Mouse (Mus musculus) heart, embryonic 16.5 days (tissue): ENCODE data around the gene Eef1akmt4. TPM values are rescaled to one million over a fixed set of nuclear protein-coding genes. Genes with fewer than 3 reads are reported as not detected.

Experiments used
- ATAC-seq: fragments of 200-750 bp; cut with Nextera tagmentation; replicated peaks from 2 replicates; pipeline ENCODE4 v1.8.0; 2017; ENCODE audit warnings: moderate number of reproducible peaks; ENCODE audit not compliant: insufficient read depth, low FRiP score; ENCODE audit errors: extremely low read depth
- H3K27ac ChIP-seq: fragments of 300-500 bp; sonication (generic); 2 replicates; pipeline ENCODE4 v1.5.1; 2014; ENCODE audit warnings: mild to moderate bottlenecking, low read length, control low read depth, moderate library complexity
- H3K27me3 ChIP-seq: fragments of 300-500 bp; sonication (generic); 2 replicates; pipeline ENCODE4 v1.6.1; 2014; ENCODE audit warnings: low read length, mixed read lengths; ENCODE audit not compliant: control insufficient read depth, insufficient read depth
- H3K36me3 ChIP-seq: fragments of 300-500 bp; sonication (generic); 2 replicates; pipeline ENCODE4 v1.6.1; 2014; ENCODE audit not compliant: control insufficient read depth, insufficient read depth
- H3K4me1 ChIP-seq: fragments of 300-500 bp; sonication (generic); 2 replicates; pipeline ENCODE4 v1.6.1; 2014; ENCODE audit warnings: low read length, mixed read lengths; ENCODE audit not compliant: control insufficient read depth, insufficient read depth
- H3K4me2 ChIP-seq: fragments of 300-500 bp; sonication (generic); 2 replicates; pipeline ENCODE4 v1.6.1; 2014; ENCODE audit warnings: low read depth, mild to moderate bottlenecking, control low read depth, low read length
- H3K4me3 ChIP-seq: fragments of 300-500 bp; sonication (generic); 2 replicates; pipeline ENCODE4 v1.5.1; 2014; ENCODE audit warnings: mild to moderate bottlenecking, control low read depth, low read length
- H3K9ac ChIP-seq: fragments of 300-500 bp; sonication (generic); 2 replicates; pipeline ENCODE4 v1.6.1; 2014; ENCODE audit warnings: low read length, control low read depth
- H3K9me3 ChIP-seq: fragments of 300-500 bp; sonication (generic); replicated peaks from 2 replicates; pipeline ENCODE4 v1.6.1; 2016; ENCODE audit warnings: low read length; ENCODE audit not compliant: control insufficient read depth
- WGBS: fragments of 180-500 bp; shearing (Covaris S2); extraction: QIAGEN DNeasy Blood & Tissue Kit; methylation state at CpG from one replicate; pipeline ENCODE4 v1.1.7; 2014; 5-methylcytosine and 5-hydroxymethylcytosine counted together
- polyA plus RNA-seq: library from polyadenylated mRNA; unstranded; fragments of >200 nt; fragmentation: Nextera tagmentation; extraction: Ambion mirVana; gene quantifications from 2 replicates; pipeline ENCODE4 v1.2.1, GENCODE M21; 2015

The Eef1akmt4 gene
- polyA plus RNA-seq, 1 experiment from 2014 or later: 19.9 TPM

DNA sequence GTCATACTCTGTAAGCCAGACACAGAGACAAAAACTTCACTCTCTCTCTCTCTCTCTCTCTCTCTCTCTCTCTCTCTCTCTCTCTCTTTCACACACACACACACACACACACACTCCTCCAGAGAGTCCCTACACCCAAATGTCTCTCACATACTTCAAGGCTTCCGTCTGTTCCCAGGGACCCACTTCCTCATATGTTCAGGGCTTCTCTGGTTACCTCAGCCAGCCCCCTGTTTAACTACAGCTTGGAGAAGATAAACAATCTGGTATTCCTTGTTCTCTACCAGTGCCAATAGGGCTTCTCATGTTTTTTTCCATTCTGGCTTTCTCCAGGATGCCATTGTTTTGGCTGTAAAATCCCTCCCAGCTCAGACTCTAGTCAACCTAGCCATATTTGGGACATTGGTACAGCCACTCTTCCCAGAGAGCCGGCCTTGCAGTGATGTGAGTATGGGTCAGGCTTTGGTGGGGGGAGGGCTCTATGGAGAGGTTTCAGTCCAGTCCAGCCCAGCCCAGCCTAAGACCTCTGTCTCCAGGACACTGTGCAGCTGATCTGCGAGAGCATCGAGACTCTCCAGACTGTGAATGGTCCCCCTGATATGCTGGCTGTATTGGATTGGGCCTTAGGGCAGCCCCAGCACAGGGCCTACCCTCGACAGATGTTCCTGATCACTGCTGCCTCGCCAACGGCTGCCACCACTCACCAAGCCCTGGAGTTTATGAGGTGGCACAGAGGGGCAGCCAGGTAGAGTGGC is 14.5 kb upstream of the Eef1akmt4 start:
- Histone ChIP-seq H3K36me3 (no peaks in the 10 kb centered on the region), H3K27ac (no peak overlapping the region), H3K27me3 (peaks cover 24% of the 10 kb centered on the region), H3K9me3 (no peaks in the 10 kb centered on the region), H3K9ac (no peak overlapping the region), H3K4me3 (no peak overlapping the region), H3K4me2 (no peak overlapping the region), H3K4me1 (no peaks in the 10 kb centered on the region)
- ATAC-seq: no peak
- WGBS: 59% methylated on average over 7 of the region's 7 CpGs

DNA sequence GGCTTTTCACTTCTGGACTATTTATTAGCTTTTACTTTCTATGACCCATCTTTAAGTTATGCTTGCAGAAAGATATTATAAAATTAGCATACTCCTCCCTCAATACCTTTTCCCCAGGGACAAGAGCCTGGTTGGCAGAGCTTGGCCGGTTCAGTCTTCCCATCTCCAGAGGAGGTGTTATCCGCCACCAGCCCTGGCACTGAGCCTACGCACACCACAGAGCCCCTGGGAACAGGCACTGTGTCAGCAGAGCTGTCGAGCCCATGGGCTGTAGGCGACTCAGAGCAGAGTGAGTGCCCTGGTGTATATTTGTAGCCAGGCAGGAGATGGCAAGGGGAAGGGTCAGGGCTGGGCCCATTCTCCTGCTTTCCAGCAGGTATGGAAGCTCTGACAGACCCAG is 10.9 kb upstream of the Eef1akmt4 start:
- no peak overlapping the region for H3K27ac ChIP-seq
- no peak overlapping the region for H3K4me2 ChIP-seq
- no peaks in the 10 kb centered on the region for H3K9me3 ChIP-seq
- H3K27me3 ChIP-seq: no peaks in the 10 kb centered on the region
- H3K36me3 ChIP-seq: peaks cover 4% of the 10 kb centered on the region
- H3K9ac ChIP-seq: no peak overlapping the region
- H3K4me1 ChIP-seq: no peaks in the 10 kb centered on the region
- H3K4me3 ChIP-seq: no peak overlapping the region
- ATAC-seq: no peak
- 56% methylated on average over 5 of the region's 5 CpGs for WGBS

DNA sequence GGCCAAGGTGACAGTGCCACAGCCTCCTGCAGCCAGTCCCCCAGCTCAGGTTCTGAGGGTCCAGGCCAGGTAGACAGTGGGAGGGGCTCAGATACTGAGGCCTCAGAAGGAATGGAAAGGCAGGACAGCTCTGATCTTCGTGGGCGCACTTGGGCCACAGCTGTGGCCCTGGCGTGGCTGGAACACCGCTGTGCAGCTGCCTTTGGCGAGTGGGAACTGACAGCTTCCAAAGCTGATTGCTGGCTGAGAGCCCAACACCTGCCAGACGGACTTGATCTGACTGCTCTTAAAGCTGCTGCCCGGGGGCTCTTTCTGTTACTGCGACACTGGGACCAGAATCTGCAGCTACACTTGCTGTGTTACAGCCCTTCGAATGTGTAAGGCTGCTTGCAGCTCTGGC is 6.7 kb upstream of the Eef1akmt4 start:
- no peaks in the 10 kb centered on the region for H3K27me3 ChIP-seq
- H3K9ac ChIP-seq: no peak overlapping the region
- H3K4me1 ChIP-seq: peaks cover 2% of the 10 kb centered on the region
- no peak overlapping the region for H3K27ac ChIP-seq
- H3K36me3 ChIP-seq: peaks cover 14% of the 10 kb centered on the region
- H3K4me2 ChIP-seq: no peak overlapping the region
- no peak overlapping the region for H3K4me3 ChIP-seq
- ATAC-seq: no peak
- 57% methylated on average over 9 of the region's 9 CpGs for WGBS
- no peaks in the 10 kb centered on the region for H3K9me3 ChIP-seq

DNA sequence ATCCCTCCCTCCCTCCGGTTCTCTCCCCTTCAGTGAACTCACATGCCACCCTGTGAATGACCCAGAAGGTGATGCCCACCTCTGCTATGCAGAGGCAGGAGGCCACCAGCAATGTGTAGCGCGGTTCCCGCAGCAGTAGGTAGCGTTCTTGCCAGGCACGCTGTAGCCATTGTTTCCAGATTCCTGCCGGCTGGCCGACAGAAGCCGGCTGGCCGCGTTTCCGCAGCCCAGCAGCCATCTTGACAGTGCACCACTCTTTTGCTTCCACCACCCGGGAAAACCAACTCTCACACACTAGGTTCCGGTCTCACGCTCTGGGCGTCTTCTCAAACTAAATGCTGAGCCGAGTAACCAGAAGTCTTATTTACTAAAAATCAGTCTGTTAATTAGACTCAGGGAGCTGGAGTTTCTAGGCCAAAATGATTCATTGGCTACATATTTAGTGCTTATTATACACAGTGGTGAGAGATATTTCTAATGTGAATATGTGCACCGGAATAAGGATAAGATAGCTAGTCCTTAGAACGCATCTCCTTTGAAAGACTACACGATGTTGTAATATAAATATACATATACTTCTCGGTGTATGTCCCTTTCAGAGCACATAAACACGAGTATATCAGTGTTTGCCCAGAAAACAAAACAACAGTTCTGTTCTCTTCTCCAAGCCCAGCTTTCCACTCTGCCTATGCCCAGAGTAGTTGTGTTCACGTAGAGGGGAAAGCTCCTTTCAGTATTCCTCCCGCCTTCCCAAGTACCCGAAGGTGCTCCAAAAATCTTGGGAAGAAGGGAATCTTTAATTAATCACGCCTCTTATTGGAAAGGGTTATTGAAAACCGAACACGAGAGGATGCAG is 664 bp upstream of the Eef1akmt4 start:
- H3K9me3 ChIP-seq: no peaks in the 10 kb centered on the region
- H3K4me3 ChIP-seq: peak overlapping the region; percentile 96
- peak; percentile 32; the same call in 1 of the 2 replicates for ATAC-seq
- WGBS: under 1% methylated on average over 28 of the region's 28 CpGs
- H3K9ac ChIP-seq: peak overlapping the region; percentile 88
- peaks cover 14% of the 10 kb centered on the region for H3K4me1 ChIP-seq
- H3K27me3 ChIP-seq: no peaks in the 10 kb centered on the region
- peaks cover 10% of the 10 kb centered on the region; the same call in 1 of the 2 replicates for H3K36me3 ChIP-seq
- H3K27ac ChIP-seq: peak overlapping the region; percentile 85
- peak overlapping the region; percentile 100 for H3K4me2 ChIP-seq

- Histone ChIP-seq H3K36me3 (no peaks in the 10 kb centered on the region), H3K4me3 (peak overlapping the region; percentile 72), H3K27ac (no peak overlapping the region), H3K9me3 (no peaks in the 10 kb centered on the region), H3K4me2 (peak overlapping the region; percentile 98), H3K27me3 (peaks cover 36% of the 10 kb centered on the region), H3K4me1 (peaks cover 19% of the 10 kb centered on the region), H3K9ac (no peak overlapping the region)
- WGBS: 3% methylated on average over 73 of the region's 83 CpGs
- peak; percentile 62 for ATAC-seq
These were observed 8.4 kb downstream of the Eef1akmt4 start for GRCm38 (mm10) chr16:20619541-20620398.

- H3K4me1 ChIP-seq: peaks cover 19% of the 10 kb centered on the region
- no peaks in the 10 kb centered on the region for H3K9me3 ChIP-seq
- WGBS: 1% methylated on average over 9 of the region's 9 CpGs
- H3K36me3 ChIP-seq: no peaks in the 10 kb centered on the region
- H3K27me3 ChIP-seq: peaks cover 36% of the 10 kb centered on the region
- H3K4me3 ChIP-seq: peak overlapping the region; percentile 72
- no peak overlapping the region for H3K9ac ChIP-seq
- no peak overlapping the region for H3K27ac ChIP-seq
- H3K4me2 ChIP-seq: peak overlapping the region; percentile 98
- ATAC-seq: no peak
These were observed 9.0 kb downstream of the Eef1akmt4 start for GRCm38 (mm10) chr16:20620399-20620735.

DNA sequence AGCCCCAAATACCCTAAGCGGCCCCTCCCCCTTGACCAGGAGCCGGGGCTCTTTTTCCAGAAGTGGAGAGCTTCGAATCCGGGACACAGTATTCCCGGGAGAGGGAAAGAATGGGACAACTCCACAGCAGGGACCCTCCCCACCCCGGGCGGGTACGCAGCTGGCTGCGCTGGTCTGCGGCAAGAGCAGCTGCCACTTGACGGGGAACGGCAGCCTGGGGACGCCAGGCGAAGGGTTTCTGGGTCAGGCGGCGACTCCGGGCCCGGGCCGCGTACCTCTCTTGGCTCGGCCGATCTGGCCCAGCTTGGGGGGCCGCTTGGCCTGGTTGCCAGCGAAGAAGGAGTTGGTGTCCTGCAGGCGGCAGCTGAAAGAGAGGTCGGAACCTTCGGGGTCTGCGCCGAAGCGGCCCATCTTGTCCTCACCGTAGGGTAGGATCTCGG is 9.4 kb downstream of the Eef1akmt4 start:
- H3K27me3 ChIP-seq: peaks cover 36% of the 10 kb centered on the region

DNA sequence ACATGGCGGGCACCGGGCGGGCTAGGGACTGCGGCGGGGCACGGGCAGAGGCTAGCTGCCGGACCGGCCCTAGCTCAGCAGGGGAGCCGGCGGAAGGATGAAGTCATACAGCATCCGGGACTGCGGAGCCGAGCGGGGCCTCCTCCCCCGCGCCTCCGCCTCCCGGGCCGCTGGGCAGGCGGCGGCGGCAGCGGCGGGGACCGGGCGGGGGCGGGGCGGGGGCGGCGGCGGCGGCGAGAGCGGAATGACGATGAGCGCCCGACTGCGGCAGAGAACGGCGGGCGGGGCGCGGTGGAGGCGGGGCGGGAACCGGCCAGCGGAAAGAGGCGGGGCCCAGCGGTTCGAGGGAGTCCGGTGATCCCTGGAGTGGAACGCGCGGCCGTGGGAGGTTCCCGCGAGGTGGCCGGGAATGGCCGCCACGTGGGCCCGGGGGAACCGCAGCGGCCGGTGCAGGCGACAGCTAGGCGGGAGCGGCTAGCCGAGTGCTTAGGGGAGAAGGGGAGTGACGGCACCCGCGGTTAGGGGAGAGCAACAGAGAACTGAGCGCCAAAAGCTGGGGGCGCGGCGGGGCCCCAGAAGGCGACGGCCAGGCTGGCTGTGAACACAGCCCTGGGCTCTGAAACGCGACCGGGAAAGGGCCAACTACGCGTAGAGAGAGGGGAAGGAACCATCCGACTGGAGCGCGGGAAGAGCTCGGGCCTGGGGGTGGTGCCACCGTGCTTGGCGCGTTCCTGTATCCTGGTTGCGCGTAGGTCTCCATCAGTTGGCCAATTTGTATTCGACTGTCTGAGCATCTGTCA is 10.0 kb downstream of the Eef1akmt4 start, which contains the start of gene Camk2n2:
TSS of gene Camk2n2 (minus strand) at position 97 of the 800 bp plus-strand sequence.
- ATAC-seq: peak; percentile 54
- Histone ChIP-seq H3K9me3 (no peaks in the 10 kb centered on the region), H3K4me3 (peak within 1 kb of the TSS; percentile 72), H3K27me3 (peaks cover 36% of the 10 kb centered on the region), H3K9ac (peak within 1 kb of the TSS; percentile 55), H3K27ac (0 out of 2 replicates have a peak within 1 kb of the TSS, but pooled peaks have one; percentile 26), H3K36me3 (no peaks in the 10 kb centered on the region), H3K4me2 (peak within 1 kb of the TSS; percentile 98), H3K4me1 (peaks cover 19% of the 10 kb centered on the region)
- under 1% methylated on average over 67 of the region's 92 CpGs for WGBS

More for the DNA sequence above, 9.4 kb downstream of the Eef1akmt4 start:
- H3K4me1 ChIP-seq: peaks cover 19% of the 10 kb centered on the region
- no peak overlapping the region for H3K27ac ChIP-seq
- no peaks in the 10 kb centered on the region for H3K36me3 ChIP-seq
- H3K9ac ChIP-seq: peak overlapping the region; percentile 55
- H3K9me3 ChIP-seq: no peaks in the 10 kb centered on the region
- ATAC-seq: no peak
- H3K4me2 ChIP-seq: peak overlapping the region; percentile 98
- peak overlapping the region; percentile 72 for H3K4me3 ChIP-seq
- 1% methylated on average over 32 of the region's 32 CpGs for WGBS
